Mouse (Mus musculus): ENCODE data around the gene Nod1. TPM values are rescaled to one million over a fixed set of nuclear protein-coding genes. Genes with fewer than 3 reads are reported as not detected.
"Not testable (repeated sequence)": the region's sequence is repeated elsewhere in the genome, so short reads cannot be mapped to it uniquely, and the experiment has no call there.

Gene Nod1
- total RNA-seq, 1 experiment from 2014 or later: 9.2 TPM

- no peak for DNase-seq
Observed at GRCm38 (mm10) chr6:54983526-54984050, 11.2 kb upstream of the Nod1 start.

DNA sequence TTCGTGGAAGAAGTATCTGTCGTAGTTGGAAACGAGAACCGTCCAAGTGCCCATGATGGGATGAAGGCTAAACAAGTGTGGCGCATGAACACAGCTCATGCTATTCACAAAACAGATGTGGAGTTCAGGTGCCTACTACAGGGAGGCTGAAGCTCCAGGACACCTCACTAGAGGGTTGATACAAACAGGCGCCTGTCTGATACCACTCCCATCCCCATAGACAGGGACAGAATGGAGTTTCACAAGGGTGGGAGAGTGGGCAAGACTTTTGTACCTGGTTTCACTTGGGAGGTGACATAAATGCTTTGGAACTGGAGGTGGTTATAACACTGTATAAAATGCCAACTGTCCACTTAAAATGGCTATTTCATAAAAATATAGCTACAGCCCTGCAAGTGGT, 7.0 kb upstream of the Nod1 start:
- no peak for DNase-seq

DNA sequence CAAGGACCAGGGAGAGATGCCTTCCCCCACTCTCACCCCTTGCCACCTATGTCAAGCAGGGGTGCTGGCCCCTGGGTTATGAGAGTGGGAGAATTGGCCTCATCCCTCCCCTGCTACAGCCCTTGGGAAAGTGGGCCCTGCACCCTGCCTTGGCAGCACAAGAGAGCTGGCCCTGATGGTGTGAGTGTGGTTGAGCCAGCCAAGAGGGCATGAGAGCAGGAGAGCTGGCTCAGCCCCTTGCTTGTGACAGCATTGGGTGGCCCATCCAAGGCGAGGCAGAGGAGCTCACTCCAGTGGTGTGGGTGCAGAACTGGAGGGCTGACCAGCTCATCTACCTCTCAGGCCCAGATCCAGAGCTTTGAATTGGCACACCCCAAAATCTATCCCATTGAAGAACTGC, 3.2 kb upstream of the Nod1 start:
- DNase-seq: no peak

GRCm38 (mm10) chr6:54974501-54974900, 2.1 kb upstream of the Nod1 start:
- peak; percentile 59 for DNase-seq

- no peak for DNase-seq
Observed at GRCm38 (mm10) chr6:54972929-54973211, 458 bp upstream of the Nod1 start.

- peak; percentile 59 for DNase-seq
Observed at GRCm38 (mm10) chr6:54971731-54972110, 691 bp downstream of the Nod1 start.

DNA sequence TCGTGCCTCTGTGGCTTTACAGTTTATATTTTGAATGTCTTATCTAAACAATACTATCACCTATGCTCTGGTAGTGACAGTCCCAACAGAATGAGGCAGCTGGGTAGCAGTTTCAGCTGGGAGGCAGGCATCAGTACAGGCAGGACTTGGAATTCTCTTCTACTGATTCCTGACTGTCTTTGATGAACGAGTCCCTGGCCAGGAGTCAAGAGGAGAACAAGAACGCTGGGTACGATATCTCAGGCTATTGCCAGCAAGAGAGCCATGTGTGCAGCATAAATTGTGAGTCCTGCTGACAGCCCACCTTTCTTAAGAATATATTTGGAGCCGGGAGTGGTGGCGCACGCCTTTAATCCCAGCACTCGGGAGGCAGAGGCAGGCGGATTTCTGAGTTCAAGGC, 1.9 kb downstream of the Nod1 start:
- DNase-seq: no peak

GRCm38 (mm10) chr6:54969801-54970200, 2.6 kb downstream of the Nod1 start:
- no peak for DNase-seq

DNA sequence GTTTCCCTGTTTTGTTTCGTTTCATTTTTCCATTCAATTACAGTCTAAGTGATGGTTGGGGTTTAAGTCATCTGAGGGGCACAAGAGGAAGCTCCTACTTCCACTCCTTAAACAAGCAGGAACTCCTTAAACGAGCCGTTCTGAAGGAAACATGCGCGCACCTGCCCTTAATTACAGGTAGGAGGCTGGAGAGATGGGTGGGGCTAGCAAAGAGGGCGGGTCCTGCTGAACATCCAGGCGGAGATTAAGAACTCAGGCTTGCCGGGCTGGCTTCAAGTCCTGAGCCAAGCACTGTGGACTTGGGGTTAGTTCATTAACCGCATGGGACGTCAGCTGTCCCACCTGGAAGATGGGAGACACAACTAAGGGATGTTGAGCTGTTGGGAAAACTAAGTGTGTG, 4.8 kb downstream of the Nod1 start:
- DNase-seq: no peak

GRCm38 (mm10) chr6:54965234-54965633, 7.2 kb downstream of the Nod1 start:
- no peak for DNase-seq

DNA sequence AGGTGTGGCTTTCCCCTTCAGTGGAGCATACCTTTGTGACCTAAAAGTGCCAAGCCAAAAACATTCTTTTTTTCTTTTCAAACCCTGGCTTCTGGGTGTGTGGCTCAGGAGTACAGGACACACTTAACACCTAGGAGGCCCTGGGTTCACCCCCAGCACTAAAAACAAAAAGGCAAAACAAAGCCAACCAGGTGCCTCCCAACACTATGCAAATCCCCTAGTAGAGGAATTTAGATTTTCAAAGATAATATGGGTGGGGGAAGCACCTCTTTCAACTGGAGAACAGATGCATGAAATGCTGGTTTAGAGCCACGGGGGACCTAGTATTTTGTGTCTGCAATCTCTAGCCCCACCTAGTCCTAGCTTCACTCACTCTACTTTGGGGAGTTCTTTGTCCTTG, 7.7 kb downstream of the Nod1 start:
- no peak for DNase-seq

DNA sequence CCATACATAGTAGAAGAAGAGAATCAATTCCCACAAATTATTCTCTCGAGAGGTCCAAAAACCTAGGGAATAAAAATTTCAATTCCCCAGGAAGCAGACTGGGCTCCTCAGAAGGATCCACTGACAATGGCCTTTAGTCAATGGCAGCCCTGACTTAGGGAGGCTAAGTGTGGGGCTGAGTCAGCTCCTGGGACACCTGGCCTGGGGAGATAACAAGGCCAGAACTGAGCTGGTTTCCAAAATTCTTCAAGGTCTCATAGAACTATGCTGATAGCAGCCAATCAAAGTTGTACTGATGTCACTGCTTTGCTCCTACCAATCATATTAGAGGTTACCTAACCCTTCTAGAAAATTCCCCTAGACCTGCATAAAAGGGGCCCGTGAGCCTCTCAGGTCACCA, 8.8 kb downstream of the Nod1 start:
- DNase-seq: no peak

- no peak for DNase-seq
Observed at GRCm38 (mm10) chr6:54957655-54958054, 14.8 kb downstream of the Nod1 start.

DNA sequence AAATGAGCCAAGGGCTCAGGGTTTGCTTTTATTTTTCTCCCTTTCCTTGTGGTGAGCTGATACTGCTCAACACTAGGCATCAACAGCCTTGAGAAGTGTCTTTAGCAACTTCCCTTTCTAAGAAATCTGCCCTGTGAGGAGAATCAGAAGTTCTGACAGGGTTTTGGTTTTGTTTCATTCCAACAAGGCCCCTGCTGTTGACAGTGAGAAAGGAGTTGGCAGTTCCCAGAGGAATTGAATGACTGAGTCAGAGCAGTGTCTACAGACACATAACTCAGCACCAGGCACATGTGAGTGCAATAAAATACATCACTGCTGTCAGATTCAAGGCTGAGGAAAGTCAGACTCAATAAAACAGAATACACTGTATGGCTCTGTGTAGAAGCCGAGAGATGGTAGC, 16.0 kb downstream of the Nod1 start:
- DNase-seq: peak; percentile 64

DNA sequence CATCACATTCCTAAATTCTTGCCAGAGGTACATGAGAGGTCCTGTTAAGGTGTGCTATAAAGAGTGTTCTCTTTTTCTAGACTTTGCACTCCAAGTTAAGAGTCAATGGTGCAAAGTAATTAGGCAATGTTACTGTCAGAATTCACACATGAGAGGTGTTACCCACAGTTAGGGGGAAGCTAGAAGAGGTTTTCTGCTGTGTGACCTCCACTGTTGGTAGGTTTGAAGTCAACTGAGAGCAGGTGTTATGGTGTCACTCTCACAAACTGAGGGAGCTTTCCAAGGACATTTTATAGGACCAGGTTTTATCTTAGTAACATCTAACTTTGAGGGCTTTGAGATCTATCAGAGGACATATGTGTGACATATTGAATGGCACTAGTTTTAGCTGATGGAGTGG, 16.5 kb downstream of the Nod1 start:
- DNase-seq: no peak

- peak; percentile 60 for DNase-seq
Observed at GRCm38 (mm10) chr6:54954659-54955414, 17.6 kb downstream of the Nod1 start.

GRCm38 (mm10) chr6:54953399-54953798, 19.0 kb downstream of the Nod1 start:
- DNase-seq: not testable (repeated sequence)

DNA sequence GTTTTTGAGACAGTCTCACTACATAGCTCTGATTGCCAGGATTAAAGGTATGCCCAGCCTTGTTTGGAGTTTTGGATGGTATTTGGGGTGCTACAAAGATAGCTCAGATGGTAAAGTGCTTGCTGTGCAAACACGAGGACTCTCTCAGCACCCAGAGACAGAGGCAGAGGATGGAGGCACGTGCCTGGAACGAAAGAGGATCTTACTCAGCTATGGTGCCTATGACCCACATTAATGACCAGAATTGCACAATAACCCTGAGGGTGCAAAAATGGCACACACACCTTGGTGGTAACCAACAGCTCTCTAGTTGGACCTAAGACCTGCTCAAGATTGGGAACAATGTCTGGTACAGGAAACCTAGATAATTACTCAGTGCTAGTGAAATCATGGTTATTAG, 19.9 kb downstream of the Nod1 start:
- DNase-seq: no peak

DNA sequence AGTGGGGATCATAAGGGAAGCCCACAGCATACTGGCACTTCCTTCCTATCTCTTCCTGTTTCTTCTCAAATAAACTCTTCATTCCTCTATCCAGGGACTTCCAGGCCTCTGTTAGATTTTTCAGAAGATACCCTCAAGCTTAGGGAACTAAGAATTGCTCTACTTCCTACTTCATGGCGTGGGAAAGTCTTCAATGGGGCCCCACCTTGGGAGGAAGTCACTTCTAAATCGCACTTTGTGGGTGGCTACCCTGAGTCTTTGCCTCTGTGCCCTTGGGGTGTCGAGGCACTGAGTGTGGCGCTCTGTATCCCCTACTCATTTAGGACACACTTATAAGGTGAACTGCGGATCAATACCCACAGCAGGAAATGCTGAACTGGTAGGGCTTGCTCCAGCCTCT, 23.7 kb downstream of the Nod1 start:
- no peak for DNase-seq

DNA sequence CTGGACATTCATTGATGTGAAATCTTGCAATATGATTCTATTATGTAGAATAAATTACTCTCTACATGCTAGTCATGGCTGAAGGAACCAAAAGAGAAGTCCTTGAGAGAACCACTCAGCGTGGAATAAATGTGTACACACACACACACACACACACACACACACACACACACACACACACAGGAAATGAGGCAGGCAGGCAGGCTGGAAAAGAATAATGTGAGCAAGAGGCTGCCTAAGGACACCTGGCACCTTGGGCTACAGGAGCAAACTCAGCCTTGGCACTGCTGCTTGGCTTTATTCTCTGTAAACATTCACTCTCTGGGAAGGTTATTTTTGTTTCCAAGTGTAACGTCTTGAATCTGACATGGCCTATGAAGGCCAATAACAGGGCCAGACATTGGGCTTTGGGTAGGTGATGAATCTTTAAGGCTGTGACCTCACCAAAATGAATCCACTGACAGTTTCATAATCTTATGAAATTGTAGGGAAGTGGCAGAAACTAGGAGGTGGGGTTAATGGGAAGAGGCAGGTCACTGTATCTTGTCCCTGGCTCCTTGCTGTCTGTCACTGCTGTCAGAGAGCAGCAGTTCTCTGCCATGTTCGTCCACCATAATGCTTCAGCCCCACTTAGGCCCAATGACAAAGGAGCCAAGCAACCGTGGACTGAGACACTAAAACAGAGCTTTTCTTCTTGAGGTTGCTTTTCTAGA, 26.0 kb downstream of the Nod1 start:
- no peak for DNase-seq

- no peak for DNase-seq
Observed at GRCm38 (mm10) chr6:54944551-54944950, 27.9 kb downstream of the Nod1 start.

DNA sequence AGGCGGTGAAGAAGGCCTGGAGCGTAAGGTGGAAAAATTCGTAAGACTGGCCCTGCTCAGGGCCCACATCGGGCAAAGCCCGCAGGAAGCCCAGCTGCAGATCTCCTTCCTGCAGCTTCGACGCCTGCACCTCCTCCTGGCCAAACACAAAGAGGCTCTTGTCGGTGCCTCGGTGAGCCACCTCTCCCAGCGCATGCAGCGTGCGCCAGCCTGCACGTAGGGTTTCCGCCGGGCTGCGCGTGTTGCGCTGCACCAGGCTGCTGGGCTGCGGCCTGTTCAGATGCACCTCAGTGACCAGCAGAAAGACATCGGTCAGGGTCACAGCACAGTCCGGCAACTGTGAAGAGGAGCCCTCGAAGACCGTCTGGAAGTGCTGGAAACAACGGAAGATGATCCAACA, 28.7 kb downstream of the Nod1 start:
- DNase-seq: no peak

DNA sequence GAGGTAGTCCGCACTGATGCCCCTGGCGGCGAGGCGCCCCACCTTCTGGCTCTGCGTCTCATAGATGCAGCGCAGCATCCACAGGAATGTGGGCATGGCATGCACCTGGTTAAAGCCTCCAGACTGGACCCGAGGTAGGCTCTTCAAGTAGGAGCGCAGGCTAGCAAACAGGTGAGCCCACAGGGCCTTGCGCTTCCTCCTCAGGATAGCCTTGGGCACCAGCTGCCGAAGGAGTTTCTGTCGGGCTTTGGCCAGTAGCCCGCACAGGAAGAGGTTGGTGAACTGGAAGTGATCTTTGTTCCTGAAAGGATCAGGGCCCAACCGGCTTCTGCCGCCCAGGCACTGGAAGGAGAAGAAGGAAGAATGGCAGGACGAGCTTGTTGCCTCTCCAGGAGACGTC, 29.1 kb downstream of the Nod1 start:
- DNase-seq: no peak

GRCm38 (mm10) chr6:54941149-54941548, 31.3 kb downstream of the Nod1 start:
- no peak for DNase-seq
